Mouse (Mus musculus): ENCODE measurements around the gene P4ha3.

- TF ChIP-seq CTCF (conservative IDR thresholded peaks at IDR 0.05; ENCODE audit: insufficient read depth, insufficient read length, low read depth, low read length) (no peak), POLR2A (IDR thresholded peaks at IDR 0.05; ENCODE audit: low read depth, low read length) (no peak)
Observed at GRCm38 (mm10) chr7:100328636-100329035, 43.3 kb downstream of the P4ha3 start.

Data from kidney, adult 2 months (tissue).